Mouse (Mus musculus): ENCODE results near the gene Entpd2. TPM values are rescaled to one million over a fixed set of nuclear protein-coding genes. Genes with fewer than 3 reads are reported as not detected.

Gene Entpd2
- 0.56 TPM for polyA plus RNA-seq (2017; shearing (Covaris generic))

GRCm38 (mm10) chr2:25395721-25396596 is at the start of gene Entpd2:
Gene Entpd2 (plus strand): TSS chr2:25395874.

GRCm38 (mm10) chr2:25356208-25357079 is 39.2 kb upstream of the Entpd2 start, which contains the start of gene Dpp7:
Gene Dpp7 (minus strand): TSS chr2:25356359.

GRCm38 (mm10) chr2:25365091-25365761 is 30.4 kb upstream of the Entpd2 start, which contains the start of gene Uap1l1:
Gene Uap1l1 (minus strand): TSS chr2:25365682.

GRCm38 (mm10) chr2:25371764-25372643 is 23.7 kb upstream of the Entpd2 start, which contains the start of gene Sapcd2:
Gene Sapcd2 (plus strand): TSS chr2:25372321.

GRCm38 (mm10) chr2:25399051-25399450 is 3.4 kb downstream of the Entpd2 start, which contains the start of gene Npdc1:
Gene Npdc1 (plus strand): TSS chr2:25399351.

GRCm38 (mm10) chr2:25422587-25423410 is 27.1 kb downstream of the Entpd2 start, which contains the start of gene Fut7:
Gene Fut7 (plus strand): TSS chr2:25423267.

GRCm38 (mm10) chr2:25428442-25429236 is 33.0 kb downstream of the Entpd2 start, which contains the start of gene Abca2:
Gene Abca2 (plus strand): TSS chr2:25428703.

Other genes with a start within 250 kb of the Entpd2 start
- not detected for gene Nrarp, start 215.1 kb upstream of the Entpd2 start, polyA plus RNA-seq (2017; shearing (Covaris generic))
- 153 TPM for gene Tor4a, start 199.0 kb upstream of the Entpd2 start, polyA plus RNA-seq (2017; shearing (Covaris generic))
- gene Nelfb, start 184.4 kb upstream of the Entpd2 start, polyA plus RNA-seq (2017; shearing (Covaris generic)): 167 TPM
- gene Stpg3, start 181.2 kb upstream of the Entpd2 start, polyA plus RNA-seq (2017; shearing (Covaris generic)): not detected
- not detected for gene Fam166a, start 177.1 kb upstream of the Entpd2 start, polyA plus RNA-seq (2017; shearing (Covaris generic))
- 235 TPM for gene Tubb4b, start 171.2 kb upstream of the Entpd2 start, polyA plus RNA-seq (2017; shearing (Covaris generic))
- not detected for gene Slc34a3, start 161.5 kb upstream of the Entpd2 start, polyA plus RNA-seq (2017; shearing (Covaris generic))
- not detected for gene Rnf224, start 159.1 kb upstream of the Entpd2 start, polyA plus RNA-seq (2017; shearing (Covaris generic))
- not detected for gene Rnf208, start 153.6 kb upstream of the Entpd2 start, polyA plus RNA-seq (2017; shearing (Covaris generic))
- gene Cysrt1, start 153.4 kb upstream of the Entpd2 start, polyA plus RNA-seq (2017; shearing (Covaris generic)): not detected
- 10.4 TPM for gene AL732309.1, start 149.0 kb upstream of the Entpd2 start, polyA plus RNA-seq (2017; shearing (Covaris generic))
- gene Tmem203, start 140.4 kb upstream of the Entpd2 start, polyA plus RNA-seq (2017; shearing (Covaris generic)): 16.9 TPM
- 3.8 TPM for gene Tprn, start 133.3 kb upstream of the Entpd2 start, polyA plus RNA-seq (2017; shearing (Covaris generic))
- 144 TPM for gene Ssna1, start 123.4 kb upstream of the Entpd2 start, polyA plus RNA-seq (2017; shearing (Covaris generic))
- gene Anapc2, start 123.4 kb upstream of the Entpd2 start, polyA plus RNA-seq (2017; shearing (Covaris generic)): 106 TPM
- gene Tmem210, start 107.7 kb upstream of the Entpd2 start, polyA plus RNA-seq (2017; shearing (Covaris generic)): not detected
- not detected for gene Lrrc26, start 106.0 kb upstream of the Entpd2 start, polyA plus RNA-seq (2017; shearing (Covaris generic))
- 0.11 TPM for gene Grin1, start 76.7 kb upstream of the Entpd2 start, polyA plus RNA-seq (2017; shearing (Covaris generic))
- 24.2 TPM for gene Man1b1, start 63.5 kb upstream of the Entpd2 start, polyA plus RNA-seq (2017; shearing (Covaris generic))
- gene Dpp7, start 39.5 kb upstream of the Entpd2 start, polyA plus RNA-seq (2017; shearing (Covaris generic)): 25.1 TPM
- gene Uap1l1, start 30.2 kb upstream of the Entpd2 start, polyA plus RNA-seq (2017; shearing (Covaris generic)): 19.7 TPM
- gene Sapcd2, start 23.6 kb upstream of the Entpd2 start, polyA plus RNA-seq (2017; shearing (Covaris generic)): 0.39 TPM
- 3.4 TPM for gene Npdc1, start 3.5 kb downstream of the Entpd2 start, polyA plus RNA-seq (2017; shearing (Covaris generic))
- 11.3 TPM for gene Fut7, start 27.4 kb downstream of the Entpd2 start, polyA plus RNA-seq (2017; shearing (Covaris generic))
- 24.7 TPM for gene Abca2, start 32.8 kb downstream of the Entpd2 start, polyA plus RNA-seq (2017; shearing (Covaris generic))
- gene Clic3, start 61.0 kb downstream of the Entpd2 start, polyA plus RNA-seq (2017; shearing (Covaris generic)): 4.6 TPM
- 96.1 TPM for gene Paxx, start 65.2 kb downstream of the Entpd2 start, polyA plus RNA-seq (2017; shearing (Covaris generic))
- not detected for gene Ptgds, start 74.2 kb downstream of the Entpd2 start, polyA plus RNA-seq (2017; shearing (Covaris generic))
- gene Lcn12, start 98.0 kb downstream of the Entpd2 start, polyA plus RNA-seq (2017; shearing (Covaris generic)): not detected
- 115 TPM for gene Fbxw5, start 104.9 kb downstream of the Entpd2 start, polyA plus RNA-seq (2017; shearing (Covaris generic))
- 10.0 TPM for gene C8g, start 105.8 kb downstream of the Entpd2 start, polyA plus RNA-seq (2017; shearing (Covaris generic))
- gene Traf2, start 151.1 kb downstream of the Entpd2 start, polyA plus RNA-seq (2017; shearing (Covaris generic)): 107 TPM
- 388 TPM for gene Edf1, start 162.0 kb downstream of the Entpd2 start, polyA plus RNA-seq (2017; shearing (Covaris generic))
- 1.6 TPM for gene Mamdc4, start 179.0 kb downstream of the Entpd2 start, polyA plus RNA-seq (2017; shearing (Covaris generic))
- 62.9 TPM for gene Phpt1, start 179.3 kb downstream of the Entpd2 start, polyA plus RNA-seq (2017; shearing (Covaris generic))
- 0.42 TPM for gene Ajm1, start 185.9 kb downstream of the Entpd2 start, polyA plus RNA-seq (2017; shearing (Covaris generic))
- gene Rabl6, start 212.6 kb downstream of the Entpd2 start, polyA plus RNA-seq (2017; shearing (Covaris generic)): 7.5 TPM
- gene Ccdc183, start 221.8 kb downstream of the Entpd2 start, polyA plus RNA-seq (2017; shearing (Covaris generic)): not detected
- 1.5 TPM for gene Tmem141, start 226.1 kb downstream of the Entpd2 start, polyA plus RNA-seq (2017; shearing (Covaris generic))
- gene Fcna, start 232.2 kb downstream of the Entpd2 start, polyA plus RNA-seq (2017; shearing (Covaris generic)): 6.2 TPM

Data from activated CD4-positive, CD25-positive, alpha-beta regulatory T cell, adult 9 weeks (primary cell).